Mouse (Mus musculus) limb, embryonic 11.5 days (tissue): ENCODE measurements around the gene Tal1. TPM values are rescaled to one million over a fixed set of nuclear protein-coding genes. Genes with fewer than 3 reads are reported as not detected.

ENCODE experiments used
- ATAC-seq: fragments of 200-750 bp; cut with Nextera tagmentation; 2 replicates; pipeline ENCODE4 v1.8.0; 2017; ENCODE audit warnings: low read depth; ENCODE audit not compliant: insufficient number of reproducible peaks, low FRiP score, low TSS enrichment
- DNase-seq: peaks from one replicate; pipeline ENCODE4 v3.0.0-alpha.2; 2015; ENCODE audit warnings: low spot score
- H3K27ac ChIP-seq: fragments of 300-500 bp; sonication (generic); replicated peaks from 2 replicates; pipeline ENCODE4 v1.5.1; 2014; ENCODE audit warnings: low read depth, mild to moderate bottlenecking, low read length
- H3K27me3 ChIP-seq: fragments of 300-500 bp; sonication (generic); 2 replicates; pipeline ENCODE4 v1.6.1; 2014; ENCODE audit warnings: mild to moderate bottlenecking, low read length, mixed read lengths; ENCODE audit not compliant: control insufficient read depth, insufficient read depth
- H3K36me3 ChIP-seq: fragments of 300-500 bp; sonication (generic); 2 replicates; pipeline ENCODE4 v1.6.1; 2014; ENCODE audit warnings: mild to moderate bottlenecking, low read length, moderate library complexity, mixed read lengths; ENCODE audit not compliant: control insufficient read depth, insufficient read depth
- H3K4me1 ChIP-seq: fragments of 300-500 bp; sonication (generic); 2 replicates; pipeline ENCODE4 v1.6.1; 2014; ENCODE audit warnings: low read length, mixed read lengths; ENCODE audit not compliant: control insufficient read depth, insufficient read depth
- H3K4me2 ChIP-seq: fragments of 300-500 bp; sonication (generic); 2 replicates; pipeline ENCODE4 v1.6.1; 2014; ENCODE audit warnings: low read depth, mild to moderate bottlenecking, moderate library complexity; ENCODE audit not compliant: severe bottlenecking
- H3K4me3 ChIP-seq: fragments of 300-500 bp; sonication (generic); 2 replicates; pipeline ENCODE4 v1.5.1; 2014; ENCODE audit warnings: low read depth, low read length
- H3K9ac ChIP-seq: fragments of 300-500 bp; sonication (generic); 2 replicates; pipeline ENCODE4 v1.6.1; 2014; ENCODE audit warnings: mild to moderate bottlenecking, low read length
- H3K9me3 ChIP-seq: fragments of 300-500 bp; sonication (generic); 2 replicates; pipeline ENCODE4 v1.6.1; 2016; ENCODE audit warnings: low read length; ENCODE audit not compliant: control insufficient read depth
- WGBS: fragments of 180-500 bp; shearing (Covaris S2); extraction: QIAGEN DNeasy Blood & Tissue Kit; methylation state at CpG from one replicate; pipeline ENCODE4 v1.1.7; 2014; 5-methylcytosine and 5-hydroxymethylcytosine counted together
- polyA plus RNA-seq: library from polyadenylated mRNA; unstranded; fragments of >200 nt; fragmentation: Nextera tagmentation; extraction: Ambion mirVana; gene quantifications from 2 replicates; pipeline ENCODE4 v1.2.1, GENCODE M21; 2014

Tal1 gene
- polyA plus RNA-seq, 1 experiment from 2014 or later: 2.7 TPM

DNA sequence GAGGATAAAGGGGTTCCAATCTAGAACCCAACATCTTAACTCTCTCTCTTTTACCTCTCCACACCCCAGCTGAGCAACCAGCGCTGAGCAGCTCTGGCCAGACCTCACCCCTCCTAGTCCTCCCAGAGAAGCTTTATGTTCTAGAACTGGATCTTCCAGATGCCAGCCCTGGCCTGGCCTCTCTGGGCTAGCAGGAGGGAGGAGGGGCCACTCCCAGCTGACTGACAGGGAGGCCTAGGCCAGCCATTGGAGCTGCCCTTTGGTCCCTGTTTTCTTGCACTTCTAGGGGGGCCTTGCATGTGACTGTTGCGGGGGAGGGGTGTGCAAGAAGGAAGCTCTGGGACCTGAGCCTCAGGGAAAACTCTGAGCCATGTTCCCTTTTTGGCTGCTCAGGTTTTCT, 34.4 kb downstream of the Tal1 start:
- Histone ChIP-seq H3K4me2 (no peak overlapping the region), H3K36me3 (no peaks in the 10 kb centered on the region), H3K27me3 (peaks cover 25% of the 10 kb centered on the region), H3K9me3 (no peaks in the 10 kb centered on the region), H3K9ac (no peak overlapping the region), H3K27ac (no peak overlapping the region), H3K4me1 (no peaks in the 10 kb centered on the region), H3K4me3 (no peak overlapping the region)
- WGBS: 59% methylated on average over 2 of the region's 2 CpGs
- DNase-seq: no peak
- no peak for ATAC-seq

DNA sequence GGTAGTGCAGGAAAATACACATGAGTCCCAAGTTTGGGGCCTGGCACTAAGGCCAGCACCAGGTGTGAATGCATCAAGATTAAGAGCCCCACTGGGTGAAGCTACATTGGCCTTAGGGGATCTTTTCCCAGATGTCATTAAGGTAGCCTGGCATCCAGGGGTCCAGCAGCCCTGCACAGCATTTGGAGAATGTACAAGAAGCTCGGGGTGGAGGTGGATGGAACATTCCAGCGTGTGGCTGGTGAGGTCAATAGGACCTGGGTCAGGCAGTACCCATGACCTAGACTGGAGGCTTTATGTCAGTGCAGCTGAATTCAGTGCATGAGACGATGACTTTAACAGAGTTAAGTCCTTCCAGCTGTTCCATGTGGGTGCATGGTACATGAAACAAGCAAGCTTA, 35.6 kb downstream of the Tal1 start:
- Histone ChIP-seq H3K9ac (no peak overlapping the region), H3K4me2 (no peak overlapping the region), H3K27ac (no peak overlapping the region), H3K4me3 (no peak overlapping the region), H3K4me1 (peaks cover under 1% of the 10 kb centered on the region; the same call in 1 of the 2 replicates), H3K27me3 (peaks cover 37% of the 10 kb centered on the region), H3K36me3 (no peaks in the 10 kb centered on the region), H3K9me3 (no peaks in the 10 kb centered on the region)
- DNase-seq (no peak), ATAC-seq (no peak)
- 77% methylated on average over 3 of the region's 3 CpGs for WGBS

DNA sequence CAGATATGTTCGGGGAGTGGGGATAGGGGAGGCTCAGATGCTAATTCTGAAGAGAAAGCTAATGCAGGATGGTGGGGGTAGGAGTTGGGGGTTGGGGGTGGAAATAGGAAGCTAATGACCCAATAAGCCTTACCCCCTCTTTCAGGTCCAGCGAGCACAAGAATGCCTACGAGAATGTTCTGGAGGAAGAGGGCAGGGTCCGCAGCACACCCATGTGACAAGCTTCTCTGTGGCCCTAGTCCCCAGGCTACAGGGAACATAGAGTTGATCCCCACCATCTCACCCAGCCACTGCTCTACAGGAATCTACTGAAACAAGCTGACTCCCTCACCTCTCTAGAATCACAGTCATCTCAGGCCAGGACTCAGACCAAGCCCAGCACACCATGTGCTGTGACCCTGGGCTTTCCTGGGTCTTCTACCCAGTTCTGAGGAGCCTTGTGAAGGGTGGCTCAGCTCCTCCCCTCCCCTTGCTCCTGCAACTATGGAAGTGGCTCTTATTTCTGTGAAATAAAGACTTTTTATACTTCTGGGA, 37.2 kb downstream of the Tal1 start:
- Histone ChIP-seq H3K9ac (no peak overlapping the region), H3K36me3 (no peaks in the 10 kb centered on the region), H3K9me3 (no peaks in the 10 kb centered on the region), H3K4me2 (no peak overlapping the region), H3K27me3 (peaks cover 32% of the 10 kb centered on the region), H3K4me3 (no peak overlapping the region), H3K4me1 (peaks cover 3% of the 10 kb centered on the region; the same call in 1 of the 2 replicates), H3K27ac (no peak overlapping the region)
- no peak for DNase-seq
- no peak for ATAC-seq
- 92% methylated on average over 4 of the region's 4 CpGs for WGBS

DNA sequence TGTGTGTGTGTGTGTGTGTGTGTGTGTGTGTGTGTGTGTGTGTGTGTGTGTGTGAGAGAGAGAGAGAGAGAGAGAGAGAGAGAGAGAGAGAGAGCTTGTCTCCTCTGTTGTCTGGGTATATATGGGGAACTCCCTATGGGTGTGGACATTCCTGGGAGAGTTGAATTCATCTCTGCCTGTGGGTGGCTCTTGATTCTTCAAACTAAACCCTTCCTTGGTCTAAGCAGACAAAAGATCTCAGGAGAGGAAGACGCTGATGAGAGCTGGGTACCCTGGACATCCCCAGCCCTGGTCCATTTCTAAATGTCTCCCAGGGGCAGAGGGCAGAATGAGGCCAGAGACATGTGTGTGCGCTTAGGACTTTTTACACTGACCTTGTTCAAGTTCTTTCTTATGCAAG, 37.8 kb downstream of the Tal1 start:
- Histone ChIP-seq H3K36me3 (no peaks in the 10 kb centered on the region), H3K4me1 (peaks cover 3% of the 10 kb centered on the region; the same call in 1 of the 2 replicates), H3K9me3 (no peaks in the 10 kb centered on the region), H3K4me3 (no peak overlapping the region), H3K27ac (no peak overlapping the region), H3K9ac (no peak overlapping the region), H3K4me2 (no peak overlapping the region), H3K27me3 (peaks cover 28% of the 10 kb centered on the region)
- DNase-seq (no peak), ATAC-seq (no peak)
- WGBS: 81% methylated on average over 2 of the region's 2 CpGs

DNA sequence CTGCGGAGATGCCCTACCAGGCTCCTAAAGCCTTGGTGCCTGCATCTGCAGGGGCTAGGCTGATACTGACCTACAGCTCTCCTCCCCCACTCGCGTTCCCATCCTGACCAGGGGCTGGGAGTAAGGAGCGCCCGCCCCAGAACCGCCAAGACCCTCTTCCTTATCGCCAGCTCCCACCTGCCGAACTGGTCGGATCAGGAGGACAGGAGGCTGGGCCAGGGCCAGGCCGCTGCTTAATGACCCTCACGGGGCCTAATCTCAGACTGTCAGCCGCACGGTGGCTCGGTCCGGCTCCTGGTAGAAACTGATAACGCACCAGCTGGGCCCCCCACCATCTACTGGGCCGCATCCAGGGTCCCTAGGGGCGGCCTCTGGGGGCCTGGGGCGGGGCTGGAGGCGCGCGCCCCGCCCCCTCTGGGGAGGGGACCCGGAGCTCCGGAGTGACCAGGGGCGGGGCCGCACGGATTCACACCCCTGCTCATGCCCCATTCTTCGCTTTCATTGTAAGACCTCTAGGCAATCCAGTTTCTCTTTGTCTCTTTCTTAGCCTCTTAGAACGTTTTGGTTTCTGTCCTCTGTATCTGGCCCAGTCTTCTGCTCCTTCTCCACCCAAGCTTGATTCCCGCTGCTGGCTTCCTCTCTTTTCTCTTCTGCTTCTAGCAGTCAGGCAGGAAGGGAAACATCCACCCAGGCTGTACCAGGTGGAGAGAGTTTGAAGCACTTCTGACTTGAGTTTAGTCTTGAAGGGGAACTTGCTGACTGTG, 39.6 kb downstream of the Tal1 start:
- Histone ChIP-seq H3K4me1 (peaks cover 3% of the 10 kb centered on the region; the same call in 1 of the 2 replicates), H3K4me3 (peak overlapping the region; percentile 29), H3K27me3 (peaks cover 28% of the 10 kb centered on the region), H3K4me2 (peak overlapping the region; percentile 69), H3K9me3 (no peaks in the 10 kb centered on the region), H3K9ac (no peak overlapping the region), H3K27ac (no peak overlapping the region), H3K36me3 (no peaks in the 10 kb centered on the region)
- DNase-seq: peak; percentile 41
- ATAC-seq: peak; percentile 35; the same call in 1 of the 2 replicates
- under 1% methylated on average over 29 of the region's 31 CpGs for WGBS

DNA sequence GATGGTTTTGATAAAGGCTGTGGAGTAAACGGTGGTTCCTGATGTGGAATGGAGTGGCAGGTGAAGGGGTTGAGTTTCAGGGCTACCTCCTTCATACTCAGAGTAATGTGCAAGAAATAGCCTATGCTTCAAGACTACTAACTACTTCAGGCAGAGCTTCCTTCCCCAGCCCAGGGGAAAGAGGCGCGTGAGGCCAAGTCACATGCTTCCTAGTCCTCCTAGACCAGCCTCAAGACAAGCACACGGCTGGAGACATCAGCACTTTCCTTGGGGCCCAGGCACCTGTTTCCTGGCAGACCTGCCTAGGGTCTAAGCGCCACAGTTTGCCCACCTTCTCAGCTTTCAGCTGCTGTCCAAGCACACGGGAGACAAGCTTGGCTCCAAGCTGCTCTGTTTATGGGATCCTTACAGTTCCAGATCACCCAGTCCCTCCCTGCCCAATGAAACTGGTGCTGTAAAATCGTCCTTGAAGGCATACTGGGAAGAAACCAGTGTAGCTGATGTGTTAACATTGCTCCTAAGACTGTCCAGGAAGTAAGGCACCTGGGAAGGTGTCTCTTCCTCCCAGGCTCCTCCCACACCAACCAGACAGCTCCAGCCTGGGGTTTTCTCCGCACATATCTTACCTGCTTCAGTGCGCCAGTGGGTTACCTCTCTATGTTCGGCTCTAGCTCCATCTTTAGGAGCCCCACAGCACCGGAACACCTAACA, 40.4 kb downstream of the Tal1 start:
- no peaks in the 10 kb centered on the region for H3K36me3 ChIP-seq
- peak; percentile 19; the same call in 1 of the 2 replicates for ATAC-seq
- H3K4me2 ChIP-seq: peak overlapping the region; percentile 69; the same call in 1 of the 2 replicates
- peaks cover 3% of the 10 kb centered on the region; the same call in 1 of the 2 replicates for H3K4me1 ChIP-seq
- no peak overlapping the region for H3K27ac ChIP-seq
- WGBS: 10% methylated on average over 11 of the region's 11 CpGs
- H3K9ac ChIP-seq: no peak overlapping the region
- H3K4me3 ChIP-seq: peak overlapping the region; percentile 29; the same call in 1 of the 2 replicates
- DNase-seq: no peak
- H3K27me3 ChIP-seq: peaks cover 28% of the 10 kb centered on the region
- no peaks in the 10 kb centered on the region for H3K9me3 ChIP-seq

DNA sequence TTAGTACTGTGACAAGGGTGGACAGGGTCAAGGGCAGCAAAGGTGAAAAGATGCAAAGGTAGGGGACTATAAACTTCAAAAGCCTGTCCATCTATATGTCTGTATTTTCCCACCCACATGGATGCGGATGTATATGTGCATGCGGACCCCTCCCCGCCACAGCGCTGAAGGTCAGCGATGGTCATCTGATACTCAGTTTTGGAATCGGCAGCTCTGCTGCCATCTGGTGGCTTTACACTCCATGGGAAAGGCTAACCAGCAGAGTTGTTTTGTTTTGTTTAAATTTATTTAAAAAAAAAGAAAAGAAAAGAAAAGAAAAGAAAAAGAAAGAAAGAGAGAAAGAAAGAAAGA, 40.9 kb downstream of the Tal1 start:
- peaks cover 28% of the 10 kb centered on the region for H3K27me3 ChIP-seq

DNA sequence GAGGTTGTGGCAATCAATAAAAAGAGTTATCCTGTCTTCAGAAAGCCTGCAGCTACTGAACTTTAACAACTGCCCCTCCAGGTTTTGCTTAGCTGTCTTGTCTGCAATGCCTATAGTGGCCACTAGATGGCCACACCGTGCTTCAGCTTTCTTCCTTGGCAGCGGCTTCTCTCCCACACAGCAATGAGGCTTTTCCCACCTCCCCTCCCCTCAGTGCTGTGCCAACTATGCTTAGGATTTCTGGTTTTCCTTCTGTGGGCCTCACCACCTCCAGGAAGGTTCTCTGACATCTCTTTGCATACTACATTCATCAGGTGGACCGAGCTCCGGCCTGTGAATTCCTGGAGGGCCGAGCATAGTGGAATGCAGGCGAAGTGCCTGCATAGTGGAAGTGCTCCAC, 45.5 kb downstream of the Tal1 start:
- no peak overlapping the region for H3K4me3 ChIP-seq
- no peak overlapping the region for H3K27ac ChIP-seq
- no peaks in the 10 kb centered on the region for H3K36me3 ChIP-seq
- DNase-seq: peak; percentile 84
- ATAC-seq: peak; percentile 40; the same call in 1 of the 2 replicates
- no peaks in the 10 kb centered on the region for H3K9me3 ChIP-seq
- H3K4me2 ChIP-seq: no peak overlapping the region
- peaks cover 3% of the 10 kb centered on the region; the same call in 1 of the 2 replicates for H3K4me1 ChIP-seq
- 42% methylated on average over 6 of the region's 6 CpGs for WGBS
- H3K27me3 ChIP-seq: peaks cover 4% of the 10 kb centered on the region
- no peak overlapping the region for H3K9ac ChIP-seq

More for the DNA sequence above, 40.9 kb downstream of the Tal1 start:
- H3K4me3 ChIP-seq: no peak overlapping the region
- H3K27ac ChIP-seq: no peak overlapping the region
- DNase-seq: peak; percentile 68
- no peak overlapping the region for H3K9ac ChIP-seq
- H3K36me3 ChIP-seq: no peaks in the 10 kb centered on the region
- H3K9me3 ChIP-seq: no peaks in the 10 kb centered on the region
- H3K4me2 ChIP-seq: peak overlapping the region; percentile 20; the same call in 1 of the 2 replicates
- 1% methylated on average over 6 of the region's 6 CpGs for WGBS
- ATAC-seq: peak; percentile 53; the same call in 1 of the 2 replicates
- H3K4me1 ChIP-seq: peaks cover 3% of the 10 kb centered on the region; the same call in 1 of the 2 replicates
